Mouse (Mus musculus): ENCODE measurements around the gene Fmod.

Fmod gene

DNA sequence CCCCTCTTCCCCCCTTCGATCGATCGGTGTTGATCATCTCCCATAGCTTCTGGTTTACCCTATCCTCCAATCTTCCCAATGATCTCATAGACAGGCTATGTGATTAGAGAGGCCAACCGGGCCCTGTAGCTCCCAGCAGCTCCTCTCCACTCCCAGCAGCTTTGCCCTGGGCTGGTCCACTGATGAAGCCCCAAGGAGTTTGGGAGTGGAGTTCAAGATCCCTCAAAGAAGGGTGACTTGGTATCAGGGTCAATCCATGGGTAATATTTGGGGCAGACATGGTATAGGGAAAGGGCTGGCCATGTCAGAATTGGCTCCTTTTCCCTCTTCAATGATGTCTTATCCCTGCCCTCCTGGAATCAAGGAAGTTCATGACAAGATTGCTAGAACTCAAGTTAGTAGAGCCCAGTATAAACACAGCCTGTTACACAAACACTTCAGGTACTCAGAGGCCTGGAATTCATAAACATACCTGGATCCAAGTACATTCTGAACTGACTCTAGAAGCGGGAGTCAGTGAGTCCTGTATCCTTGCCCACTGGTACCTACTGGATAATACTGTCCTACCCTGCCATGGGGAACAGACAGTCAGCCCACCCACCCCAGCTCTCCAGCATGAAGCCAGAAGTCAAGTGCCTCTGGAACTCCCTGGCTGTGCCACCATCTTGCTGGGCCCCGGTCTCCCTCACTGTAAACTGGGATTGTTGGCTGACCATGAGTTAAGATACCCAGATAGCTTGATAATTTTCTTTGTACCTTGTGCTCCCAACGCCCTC is 60.2 kb downstream of the Fmod start:
- no peak for DNase-seq

All from thymus, adult 18-20 months (tissue).